Mouse (Mus musculus): ENCODE results near the gene Zfp426. TPM values are rescaled to one million over a fixed set of nuclear protein-coding genes. Genes with fewer than 3 reads are reported as not detected.

Gene Zfp426
- 30.9 TPM for polyA plus RNA-seq (2017; shearing (Covaris generic))

GRCm38 (mm10) chr9:20492527-20493233 is at the start of gene Zfp426:
TSS of gene Zfp426 (minus strand) at chr9:20492746.

GRCm38 (mm10) chr9:20521306-20521957 is 28.9 kb upstream of the Zfp426 start, which contains the start of gene Zfp266:
TSS of gene Zfp266 (minus strand) at chr9:20521417.

GRCm38 (mm10) chr9:20459377-20460317 is 32.9 kb downstream of the Zfp426 start, which contains the start of gene Zfp26:
TSS of gene Zfp26 (minus strand) at chr9:20460162.

Other genes with a start within 250 kb of the Zfp426 start
- gene Olfr39, start 210.4 kb downstream of the Zfp426 start, polyA plus RNA-seq (2017; shearing (Covaris generic)): not detected
- gene Olfr873, start 194.2 kb downstream of the Zfp426 start, polyA plus RNA-seq (2017; shearing (Covaris generic)): not detected
- gene Olfr18, start 156.7 kb downstream of the Zfp426 start, polyA plus RNA-seq (2017; shearing (Covaris generic)): 0.21 TPM
- 48.5 TPM for gene Zfp560, start 107.6 kb downstream of the Zfp426 start, polyA plus RNA-seq (2017; shearing (Covaris generic))
- gene Zfp26, start 32.6 kb downstream of the Zfp426 start, polyA plus RNA-seq (2017; shearing (Covaris generic)): 38.1 TPM
- 35.5 TPM for gene Zfp266, start 28.7 kb upstream of the Zfp426 start, polyA plus RNA-seq (2017; shearing (Covaris generic))
- 17.4 TPM for gene Zfp846, start 88.5 kb upstream of the Zfp426 start, polyA plus RNA-seq (2017; shearing (Covaris generic))
- gene Ubl5, start 150.1 kb upstream of the Zfp426 start, polyA plus RNA-seq (2017; shearing (Covaris generic)): 408 TPM
- 63.2 TPM for gene Fbxl12, start 152.0 kb upstream of the Zfp426 start, polyA plus RNA-seq (2017; shearing (Covaris generic))
- 32.5 TPM for gene Pin1, start 159.3 kb upstream of the Zfp426 start, polyA plus RNA-seq (2017; shearing (Covaris generic))